Mouse (Mus musculus) small intestine, adult 2 months (tissue): Measurements from ENCODE around the gene Rpl4.

Experiments
- CTCF ChIP-seq: fragments of 200-500 bp; IDR thresholded peaks from 2 replicates; pipeline ENCODE4 v1.5.1; 2012; ENCODE audit warnings: low read depth, mild to moderate bottlenecking, control low read depth, inconsistent platforms, low read length, moderate library complexity, mixed read lengths; ENCODE audit not compliant: insufficient replicate concordance, insufficient read length; ENCODE audit errors: extremely low read depth
- POLR2A ChIP-seq: fragments of 200-500 bp; IDR thresholded peaks from 2 replicates; pipeline ENCODE4 v1.6.1; 2012; ENCODE audit warnings: low read depth, mild to moderate bottlenecking, control low read depth, inconsistent platforms, low read length, moderate library complexity

DNA sequence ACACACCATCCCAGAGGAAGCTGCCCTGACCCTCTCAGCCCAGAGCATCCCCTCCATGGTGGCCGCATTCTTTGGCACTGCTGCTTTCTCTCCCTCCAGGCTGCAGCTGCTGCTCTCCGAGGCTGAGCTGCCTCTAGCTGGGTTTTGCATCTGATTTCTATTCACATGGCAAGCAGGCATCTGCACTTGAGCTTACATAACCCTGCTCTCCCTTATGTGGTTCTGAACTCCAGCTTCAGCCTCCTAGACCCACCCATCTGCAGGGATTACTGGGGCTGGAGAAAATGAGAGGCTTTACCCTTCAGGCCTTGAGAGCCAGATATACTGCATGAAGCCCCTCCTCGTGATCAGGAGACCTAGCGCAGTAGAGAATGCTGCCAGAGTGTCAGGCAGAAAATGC lies 22.4 kb downstream of the Rpl4 start:
- TF ChIP-seq CTCF (no peak), POLR2A (no peak)
